Mouse (Mus musculus): ENCODE measurements around the gene Snx4.

Snx4 gene

GRCm38 (mm10) chr16:33271824-33272223 lies 20.6 kb downstream of the Snx4 start:
- DNase-seq (ENCODE audit: low read depth), result no peak

GRCm38 (mm10) chr16:33283079-33283478 lies 31.8 kb downstream of the Snx4 start:
- DNase-seq (ENCODE audit: low read depth), result no peak

DNA sequence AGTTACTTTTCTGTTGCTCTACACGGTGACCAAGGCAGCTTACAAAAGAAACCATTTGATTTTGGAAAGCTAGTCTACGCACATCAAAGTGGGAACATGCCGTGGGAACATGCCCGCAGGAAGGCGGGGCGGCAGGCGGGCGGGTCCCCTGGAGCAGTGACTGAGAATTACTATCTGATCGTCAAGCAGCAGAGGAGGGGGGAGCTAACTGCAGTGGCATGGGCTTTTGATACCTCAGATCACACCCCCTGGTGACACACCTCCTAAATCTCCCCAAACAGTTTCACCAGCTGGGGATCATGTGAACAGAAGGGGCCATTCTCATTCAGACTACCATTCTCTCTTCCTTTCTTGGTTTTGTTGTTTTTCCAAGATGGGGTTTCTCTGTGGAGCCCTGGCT lies 37.3 kb downstream of the Snx4 start:
- DNase-seq (ENCODE audit: low read depth), result no peak

DNA sequence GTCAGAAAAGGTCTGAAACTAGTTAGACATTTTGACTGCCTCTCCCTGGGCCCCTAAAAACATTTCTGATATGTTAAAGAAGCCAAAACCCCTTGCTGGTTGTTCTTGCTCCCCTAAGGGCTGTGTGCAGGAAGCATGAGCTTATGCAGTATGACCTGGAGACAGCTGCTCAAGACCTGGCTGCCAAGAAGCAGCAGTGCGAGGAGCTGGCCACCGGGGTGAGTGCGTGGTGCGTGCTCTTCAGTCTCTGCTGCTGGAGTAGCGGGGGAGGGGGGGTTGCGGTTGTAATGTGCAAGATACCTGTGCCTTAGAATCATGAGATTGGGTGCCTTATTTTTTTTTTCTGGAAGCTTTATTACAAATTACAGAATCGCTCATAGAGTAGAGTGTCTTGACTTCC lies 38.7 kb downstream of the Snx4 start:
- no peak for DNase-seq (ENCODE audit: low read depth)

DNA sequence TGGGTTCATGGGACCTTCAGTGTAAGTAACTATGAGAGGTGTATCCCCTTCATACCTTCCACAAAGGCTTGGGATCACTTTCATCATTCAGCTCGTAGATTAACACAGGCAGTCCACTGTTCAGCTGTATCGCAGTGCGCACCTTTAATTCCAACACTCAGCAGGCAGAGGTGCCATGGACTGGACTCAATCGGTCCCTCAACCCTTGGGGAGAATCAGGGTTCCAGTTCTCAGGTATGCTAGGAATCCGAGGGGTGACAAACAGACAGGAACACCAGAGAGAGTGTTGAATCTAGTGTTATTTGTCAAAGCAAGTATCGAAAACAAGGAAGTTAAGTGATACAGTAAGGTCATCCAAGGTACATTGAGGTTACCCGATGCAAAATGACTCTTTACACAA lies 41.0 kb downstream of the Snx4 start:
- no peak for DNase-seq (ENCODE audit: low read depth)

- no peak for DNase-seq (ENCODE audit: low read depth)
Observed at GRCm38 (mm10) chr16:33294681-33295080, 43.4 kb downstream of the Snx4 start.

- DNase-seq (ENCODE audit: low read depth), result no peak
Observed at GRCm38 (mm10) chr16:33295321-33295720, 44.1 kb downstream of the Snx4 start.

DNA sequence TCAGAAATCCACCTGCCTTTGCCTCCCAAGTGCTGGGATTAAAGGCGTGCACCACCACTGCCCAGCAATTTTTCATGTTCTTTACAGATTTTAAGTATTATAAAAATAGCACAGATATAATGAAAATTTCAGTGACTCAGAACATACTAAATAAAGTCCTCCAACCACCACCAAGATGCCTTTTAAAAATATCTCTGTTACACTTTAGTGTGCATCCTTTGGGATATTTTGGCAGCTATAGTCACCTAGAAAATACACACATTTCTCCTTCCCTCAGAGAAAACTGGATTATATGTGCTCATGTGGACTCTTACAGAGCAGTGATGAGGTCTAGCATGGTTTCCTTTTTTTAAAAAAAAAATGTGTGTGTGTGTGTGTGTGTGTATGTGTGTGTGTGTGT lies 46.3 kb downstream of the Snx4 start:
- no peak for DNase-seq (ENCODE audit: low read depth)

GRCm38 (mm10) chr16:33306633-33307070 lies 55.4 kb downstream of the Snx4 start:
- DNase-seq (ENCODE audit: low read depth), result peak; percentile 46

DNA sequence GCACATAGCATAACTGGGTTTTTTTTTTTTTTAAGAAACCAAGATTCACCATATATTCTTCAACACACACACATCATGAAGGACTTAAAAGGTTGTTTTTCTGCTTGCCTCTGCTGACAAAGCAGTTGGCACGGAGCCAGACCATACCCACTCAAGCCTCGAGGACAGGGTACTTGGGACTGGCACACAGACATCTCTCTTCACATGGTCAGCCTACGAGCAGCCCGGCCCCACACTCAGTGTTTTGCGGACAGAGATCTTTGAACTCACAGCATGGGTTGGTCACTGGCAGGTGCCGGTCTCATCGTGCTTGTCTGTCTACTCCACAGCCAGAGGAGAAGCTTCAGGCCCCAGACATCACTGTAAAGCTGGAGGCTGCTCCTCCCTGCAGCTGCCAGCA lies 56.5 kb downstream of the Snx4 start:
- DNase-seq (ENCODE audit: low read depth), result no peak

DNA sequence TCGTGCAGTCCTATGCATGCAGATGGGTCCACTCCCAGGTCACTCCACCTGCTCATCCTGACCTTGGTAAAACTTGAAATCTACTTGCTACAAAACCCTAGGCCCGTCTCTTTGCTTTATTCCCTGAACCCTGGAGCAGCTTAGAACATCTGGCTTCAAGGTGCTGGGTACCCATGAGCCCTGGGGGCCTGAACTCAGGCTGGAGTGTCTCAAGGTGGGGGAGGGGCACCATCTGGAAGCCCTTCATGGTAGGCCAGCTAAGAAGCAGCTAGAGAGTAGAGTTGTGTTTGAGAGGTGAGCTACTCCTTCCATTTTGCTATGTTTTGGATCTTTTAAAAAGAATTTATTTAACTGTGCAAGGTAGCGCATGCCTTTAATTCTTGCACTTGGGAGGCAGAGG lies 57.8 kb downstream of the Snx4 start:
- DNase-seq (ENCODE audit: low read depth), result no peak

DNA sequence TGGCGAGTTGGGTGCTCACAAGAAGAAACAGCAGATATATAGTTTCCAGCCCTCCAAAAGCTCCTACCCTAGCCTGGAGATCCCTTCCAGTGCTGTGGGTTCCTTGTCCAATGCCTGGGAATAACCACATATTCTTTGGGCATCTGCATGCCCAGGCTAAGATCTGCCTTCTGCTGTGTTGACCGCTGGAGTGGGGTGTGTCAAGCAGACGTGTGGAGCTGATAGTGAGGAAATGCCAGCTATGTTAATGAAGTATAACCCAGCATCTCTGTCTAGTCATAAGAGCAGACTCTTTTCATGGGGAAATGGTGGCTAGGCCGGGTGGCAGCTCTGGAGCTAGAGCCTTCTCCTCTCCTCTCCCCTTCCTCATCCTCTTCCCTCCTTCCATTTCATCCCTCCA lies 64.4 kb downstream of the Snx4 start:
- DNase-seq (ENCODE audit: low read depth), result no peak

- no peak for DNase-seq (ENCODE audit: low read depth)
Observed at GRCm38 (mm10) chr16:33317646-33318045, 66.4 kb downstream of the Snx4 start.

DNA sequence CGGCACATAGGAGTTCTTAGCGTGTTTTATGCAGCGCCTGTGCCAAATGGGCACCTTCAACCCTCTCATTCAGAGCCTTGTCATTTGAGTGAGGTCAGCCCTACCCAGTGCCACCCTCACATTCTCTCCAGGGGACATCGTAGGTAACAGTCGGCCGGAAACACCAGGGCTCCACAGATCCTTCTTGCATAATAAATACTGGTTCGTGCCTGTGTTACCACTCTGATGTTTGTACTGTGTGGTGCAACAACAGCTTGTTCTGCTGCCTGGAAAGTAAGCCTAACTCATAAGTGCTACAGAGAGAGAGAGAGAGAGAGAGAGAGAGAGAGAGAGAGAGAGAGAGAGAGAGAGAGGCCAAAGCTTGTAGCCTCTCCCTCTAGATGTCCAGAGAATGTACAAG lies 66.8 kb downstream of the Snx4 start:
- DNase-seq (ENCODE audit: low read depth), result no peak

GRCm38 (mm10) chr16:33325704-33326455 lies 74.6 kb downstream of the Snx4 start:
- DNase-seq (ENCODE audit: low read depth), result peak; percentile 72

DNA sequence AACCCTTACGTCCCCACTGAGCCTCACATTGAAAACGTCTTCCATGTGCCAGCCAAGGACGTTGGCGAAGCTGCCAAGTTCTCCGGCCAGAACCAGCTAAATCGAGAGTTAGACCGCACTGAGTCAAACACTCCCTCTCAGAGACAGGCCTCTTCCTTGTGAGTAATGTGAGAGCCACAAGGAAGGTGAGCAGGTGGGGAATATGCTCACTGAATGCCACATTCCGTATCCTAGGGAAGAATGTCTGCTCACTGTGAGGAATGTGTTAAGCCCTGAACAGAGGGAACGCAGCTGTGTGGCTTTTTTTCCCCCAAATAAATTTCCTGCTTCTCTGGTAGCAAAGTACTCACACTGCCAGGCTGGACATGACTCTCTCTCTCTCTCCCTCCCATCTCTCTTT lies 75.3 kb downstream of the Snx4 start:
- DNase-seq (ENCODE audit: low read depth), result peak; percentile 52

DNA sequence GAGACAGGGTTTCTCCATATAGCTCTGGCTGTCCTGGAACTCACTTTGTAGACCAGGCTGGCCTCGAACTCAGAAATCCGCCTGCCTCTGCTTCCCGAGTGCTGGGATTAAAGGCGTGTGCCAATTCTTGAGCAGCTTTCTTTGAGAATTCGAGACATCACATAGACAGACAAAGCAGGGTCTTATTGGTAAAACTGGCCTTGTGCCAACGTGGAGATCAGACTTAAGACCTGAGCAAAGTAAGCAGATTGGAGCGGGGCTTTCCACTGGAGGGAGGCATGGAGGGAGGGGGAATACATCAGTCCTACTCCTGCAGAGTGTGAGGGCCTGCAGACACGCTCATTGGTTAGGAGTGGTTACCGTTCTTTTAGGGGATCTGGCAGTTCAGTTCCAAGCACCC lies 75.9 kb downstream of the Snx4 start:
- DNase-seq (ENCODE audit: low read depth), result no peak

- DNase-seq (ENCODE audit: low read depth), result no peak
Observed at GRCm38 (mm10) chr16:33333015-33333414, 81.8 kb downstream of the Snx4 start.

GRCm38 (mm10) chr16:33337177-33337576 lies 85.9 kb downstream of the Snx4 start:
- peak; percentile 76 for DNase-seq (ENCODE audit: low read depth)

DNA sequence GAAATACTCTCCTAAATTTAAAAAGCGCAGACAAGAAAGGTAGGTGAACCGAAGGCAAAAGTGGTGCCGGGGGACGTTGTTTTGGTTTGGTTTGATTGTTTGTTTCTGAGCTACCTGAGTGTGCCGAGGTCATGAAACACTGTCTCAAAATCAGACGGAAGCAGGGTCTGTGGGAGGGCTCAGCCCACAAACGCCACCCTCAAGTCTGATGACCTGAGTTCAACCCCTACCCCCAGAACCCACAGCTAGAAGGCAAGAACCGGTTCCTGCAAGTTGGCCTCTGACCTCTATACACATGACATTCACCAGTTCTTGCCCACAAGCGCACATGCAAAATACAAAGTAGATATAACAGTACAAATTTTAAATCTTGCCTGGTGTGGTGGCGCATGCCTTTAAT lies 86.4 kb downstream of the Snx4 start:
- DNase-seq (ENCODE audit: low read depth), result no peak

- DNase-seq (ENCODE audit: low read depth), result no peak
Observed at GRCm38 (mm10) chr16:33338492-33338891, 87.2 kb downstream of the Snx4 start.

DNA sequence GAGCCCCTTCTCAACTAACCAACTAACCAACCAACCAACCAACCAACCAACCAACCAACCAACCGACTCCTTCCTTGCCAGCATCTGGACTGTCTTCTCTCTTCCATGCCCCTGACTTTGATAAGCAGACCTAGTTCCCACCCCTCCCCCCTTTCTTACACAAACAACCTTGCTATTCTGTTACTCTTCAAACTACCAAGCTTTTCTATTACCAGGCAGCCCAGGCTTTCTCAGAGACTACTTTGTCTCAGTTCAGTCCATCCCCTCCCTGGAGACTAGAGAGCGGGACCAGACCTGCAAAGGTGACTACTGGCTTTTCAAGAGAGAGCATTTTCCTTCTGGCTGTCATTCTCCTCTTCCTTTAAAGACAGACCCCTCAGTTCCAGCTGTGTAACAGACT lies 88.2 kb downstream of the Snx4 start:
- DNase-seq (ENCODE audit: low read depth), result no peak

DNA sequence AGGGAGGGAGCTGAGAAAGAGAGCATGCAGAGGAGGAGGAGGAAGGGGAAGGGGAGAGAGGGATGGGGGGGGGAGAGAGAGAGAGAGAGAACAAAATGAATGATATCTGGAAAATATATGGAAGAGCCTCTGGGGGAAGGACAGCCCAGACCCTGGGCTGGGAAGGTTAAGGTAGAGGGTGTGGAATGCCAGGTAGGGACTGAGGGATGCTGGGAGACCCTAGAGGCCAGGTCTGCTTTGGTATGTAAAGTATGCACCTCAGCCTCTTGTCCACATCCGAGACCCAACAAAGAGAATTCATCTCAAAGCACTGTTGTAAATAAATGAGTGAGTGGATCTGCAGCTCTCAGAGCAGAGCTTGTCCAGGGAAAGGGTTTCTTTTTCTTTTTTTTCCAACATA lies 91.1 kb downstream of the Snx4 start:
- DNase-seq (ENCODE audit: low read depth), result no peak

DNA sequence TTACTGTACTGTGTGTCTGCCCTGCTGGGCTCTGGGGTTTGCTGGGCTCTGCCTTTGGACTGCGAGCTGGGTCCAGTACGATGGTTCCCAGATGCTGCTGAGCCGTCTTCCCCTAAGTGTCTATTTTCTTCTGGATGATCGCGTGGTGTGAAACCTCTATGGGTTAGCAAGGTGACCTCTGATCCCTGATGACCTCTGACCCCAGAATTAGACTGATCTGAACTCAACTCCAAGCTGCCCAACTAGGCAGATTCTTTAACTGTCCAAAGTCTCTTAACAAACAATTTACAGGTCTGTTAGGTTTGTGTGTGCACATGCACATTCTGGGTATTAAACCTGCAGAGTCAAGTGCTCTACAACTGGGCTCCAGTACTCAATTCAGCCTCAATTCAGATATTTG lies 91.9 kb downstream of the Snx4 start:
- no peak for DNase-seq (ENCODE audit: low read depth)
